Mouse (Mus musculus): Measurements from ENCODE around the gene Ccnf. TPM values are rescaled to one million over a fixed set of nuclear protein-coding genes. Genes with fewer than 3 reads are reported as not detected.

Ccnf gene
- total and polyA plus RNA-seq, 3 experiments = 26.4 to 60.7 (median 40.1) TPM

GRCm38 (mm10) chr17:24199252-24199651 is 52.0 kb downstream of the Ccnf start:
- in situ Hi-C loops (cut with MboI; ENCODE audit: low pct_ligation_motif_present, low pct_unique_long_range_greater_than_20kb, low sequenced_read_pairs) = no loop called here

GRCm38 (mm10) chr17:24197032-24197824 is 54.1 kb downstream of the Ccnf start:
- TF ChIP-seq E2F4 (IDR thresholded peaks at IDR 0.05; ENCODE audit: insufficient replicate concordance, low read depth, low read length) = no peak
- TF ChIP-seq MXI1 (IDR thresholded peaks at IDR 0.05; ENCODE audit: low read depth, low read length) = no peak
- TF ChIP-seq MYC (IDR thresholded peaks at IDR 0.05; ENCODE audit: low read depth, low read length) = no peak
- TF ChIP-seq EP300 (IDR thresholded peaks at IDR 0.05; ENCODE audit: low read length) = no peak
- TF ChIP-seq POLR2AphosphoS2 (IDR thresholded peaks at IDR 0.05; ENCODE audit: low read depth, low read length) = no peak
- TF ChIP-seq KAT2A (IDR thresholded peaks at IDR 0.05; ENCODE audit: insufficient replicate concordance, low read length) = no peak
- no peak for TF ChIP-seq USF2 (conservative IDR thresholded peaks at IDR 0.05; ENCODE audit: low read depth, low read length)
- TF ChIP-seq GABPA (IDR thresholded peaks at IDR 0.05; ENCODE audit: insufficient replicate concordance, low read depth, low read length) = no peak
- no peak for TF ChIP-seq JUND (conservative IDR thresholded peaks at IDR 0.05; ENCODE audit: low read depth, low read length)
- TF ChIP-seq NELFE (IDR thresholded peaks at IDR 0.05; ENCODE audit: low read depth, low read length) = no peak
- no peak for TF ChIP-seq POLR2A (IDR thresholded peaks at IDR 0.05; ENCODE audit: low read depth, low read length)
- TF ChIP-seq MEF2A (IDR thresholded peaks at IDR 0.05; ENCODE audit: borderline replicate concordance, low read depth, low read length) = no peak
- no peak for TF ChIP-seq CTCF (conservative IDR thresholded peaks at IDR 0.05 in 1 of 2, IDR thresholded peaks at IDR 0.05 in 1 of 2; ENCODE audit: low read depth in 2 of 2, low read length in 2 of 2)
- TF ChIP-seq USF1 (IDR thresholded peaks at IDR 0.05; ENCODE audit: low read depth, low read length) = no peak
- TF ChIP-seq CHD2 (IDR thresholded peaks at IDR 0.05; ENCODE audit: low read length) = no peak
- no peak for TF ChIP-seq RAD21 (IDR thresholded peaks at IDR 0.05; ENCODE audit: low read depth, low read length)
- no peak for TF ChIP-seq ELF1 (IDR thresholded peaks at IDR 0.05; ENCODE audit: low read depth, low read length)
- no peak for TF ChIP-seq ZC3H11A (IDR thresholded peaks at IDR 0.05; ENCODE audit: low read depth, low read length)
- H3K36me3 ChIP-seq (replicated peaks in 1 of 2; ENCODE audit: control insufficient read depth in 1 of 2, insufficient read depth in 1 of 2, low read length in 1 of 2) = peaks cover 0 to 38% of the 10 kb centered on the region in 2 experiments
- dilution Hi-C loops (cut with MboI; ENCODE audit: extremely low pct_ligation_motif_present, extremely low pct_unique_long_range_greater_than_20kb, low sequenced_read_pairs) (no loop called here), in situ Hi-C loops (cut with MboI; ENCODE audit: low pct_ligation_motif_present, low pct_unique_long_range_greater_than_20kb, low sequenced_read_pairs) (no loop called here)
- H3K9ac ChIP-seq (ENCODE audit: insufficient read depth, low read depth) = no peak overlapping the region
- H3K27ac ChIP-seq (ENCODE audit: insufficient read depth, low read depth) = no peak overlapping the region
- no peak overlapping the region for H3K4me3 ChIP-seq (replicated peaks in 1 of 3; ENCODE audit: low read depth in 2 of 3, low read length in 2 of 3, poor library complexity in 1 of 3)
- H3K79me2 ChIP-seq (replicated peaks; ENCODE audit: control insufficient read depth, extremely low read depth, insufficient read depth, poor library complexity, severe bottlenecking) = no peaks in the 10 kb centered on the region
- H3K9me3 ChIP-seq (replicated peaks; ENCODE audit: low read length) = no peaks in the 10 kb centered on the region
- H3K4me1 ChIP-seq (ENCODE audit: control insufficient read depth in 1 of 2, insufficient read depth in 2 of 2) = peaks cover 10 to 42% of the 10 kb centered on the region in 2 experiments
- no peak for DNase-seq (ENCODE audit: extremely low read depth)
- H3K27me3 ChIP-seq (replicated peaks) = no peaks in the 10 kb centered on the region
- H3K4me2 ChIP-seq (ENCODE audit: insufficient read depth, low read depth, poor library complexity, severe bottlenecking) = no peak overlapping the region

More at GRCm38 (mm10) chr17:24199252-24199651, 52.0 kb downstream of the Ccnf start:
- peaks cover 6 to 34% of the 10 kb centered on the region in 2 experiments; a peak in 3 of 4 replicates for H3K4me1 ChIP-seq (ENCODE audit: control insufficient read depth in 1 of 2, insufficient read depth in 2 of 2)
- H3K9ac ChIP-seq (ENCODE audit: insufficient read depth, low read depth) = no peak overlapping the region
- dilution Hi-C loops (cut with MboI; ENCODE audit: extremely low pct_ligation_motif_present, extremely low pct_unique_long_range_greater_than_20kb, low sequenced_read_pairs) = no loop called here
- no peak overlapping the region for H3K4me2 ChIP-seq (ENCODE audit: insufficient read depth, low read depth, poor library complexity, severe bottlenecking)
- no peaks in the 10 kb centered on the region for H3K79me2 ChIP-seq (replicated peaks; ENCODE audit: control insufficient read depth, extremely low read depth, insufficient read depth, poor library complexity, severe bottlenecking)
- TF ChIP-seq SMC3 (IDR thresholded peaks at IDR 0.05; ENCODE audit: low read depth, low read length) (no peak), SIN3A (IDR thresholded peaks at IDR 0.05; ENCODE audit: low read length) (no peak), TBP (conservative IDR thresholded peaks at IDR 0.05; ENCODE audit: low read depth, low read length) (no peak), ZKSCAN1 (IDR thresholded peaks at IDR 0.05; ENCODE audit: borderline replicate concordance, low read depth, low read length) (no peak), JUND (conservative IDR thresholded peaks at IDR 0.05; ENCODE audit: low read depth, low read length) (no peak), MYC (IDR thresholded peaks at IDR 0.05; ENCODE audit: low read depth, low read length) (no peak), MXI1 (IDR thresholded peaks at IDR 0.05; ENCODE audit: low read depth, low read length) (no peak), POLR2A (IDR thresholded peaks at IDR 0.05; ENCODE audit: low read depth, low read length) (no peak), USF1 (IDR thresholded peaks at IDR 0.05; ENCODE audit: low read depth, low read length) (no peak), UBTF (IDR thresholded peaks at IDR 0.05; ENCODE audit: low read depth, low read length) (no peak), POLR2AphosphoS2 (IDR thresholded peaks at IDR 0.05; ENCODE audit: low read depth, low read length) (no peak), KAT2A (IDR thresholded peaks at IDR 0.05; ENCODE audit: insufficient replicate concordance, low read length) (no peak), MAFK (IDR thresholded peaks at IDR 0.05; ENCODE audit: insufficient replicate concordance, low read length) (no peak), CTCF (conservative IDR thresholded peaks at IDR 0.05 in 1 of 2, IDR thresholded peaks at IDR 0.05 in 1 of 2; ENCODE audit: low read depth in 2 of 2, low read length in 2 of 2) (no peak)
- peaks cover 0 to 39% of the 10 kb centered on the region in 2 experiments for H3K36me3 ChIP-seq (replicated peaks in 1 of 2; ENCODE audit: control insufficient read depth in 1 of 2, insufficient read depth in 1 of 2, low read length in 1 of 2)
- H3K27ac ChIP-seq (ENCODE audit: insufficient read depth, low read depth) = no peak overlapping the region
- H3K9me3 ChIP-seq (replicated peaks; ENCODE audit: low read length) = no peaks in the 10 kb centered on the region
- no peaks in the 10 kb centered on the region for H3K27me3 ChIP-seq (replicated peaks)
- DNase-seq (ENCODE audit: extremely low read depth) = no peak
- H3K4me3 ChIP-seq (replicated peaks in 1 of 3; ENCODE audit: low read depth in 2 of 3, low read length in 2 of 3, poor library complexity in 1 of 3) = no peak overlapping the region
